ENCODE assay signal across 8 mouse cellular contexts in the genomic region with DNA sequence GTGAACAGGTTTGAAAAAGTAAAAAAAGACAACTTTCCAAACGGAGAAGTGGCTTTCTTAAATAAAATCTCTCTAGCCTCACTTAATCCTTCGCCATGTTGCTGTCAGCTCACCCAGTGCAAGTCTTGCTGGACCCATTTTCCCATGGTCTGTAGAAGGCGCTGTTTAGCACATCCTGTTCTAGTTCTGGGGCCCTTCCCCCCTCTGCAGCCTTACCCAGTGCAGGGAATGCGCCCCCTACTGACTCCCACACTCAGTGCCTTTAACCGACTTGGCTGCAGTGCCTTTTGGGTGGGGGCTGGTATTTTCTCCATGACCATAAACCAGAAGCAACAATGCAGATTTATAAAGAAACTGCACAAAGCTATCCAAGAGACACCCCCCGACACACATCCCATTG. TPM values are rescaled to one million over a fixed set of nuclear protein-coding genes. Genes with fewer than 3 reads are reported as not detected.
A peak's percentile ranks its signal among the peaks of the same experiment; 100 is the strongest.
DNase-seq lines count a peak whose midpoint lies in the region; ATAC-seq lines count a peak whose summit lies in the region.

No protein-coding gene starts in this region.

- peaks cover 23% of the 10 kb centered on the region for H3K4me1 ChIP-seq in lung, embryonic 16.5 days (replicated peaks; ENCODE audit: control insufficient read depth, insufficient read depth, low read length)

- ATAC-seq in hematopoietic stem cell, adult 5-6 weeks (replicated peaks in 1 of 2; ENCODE audit: insufficient read depth in 1 of 2, low FRiP score in 2 of 2, low TSS enrichment in 1 of 2, low read depth in 1 of 2, poor library complexity in 2 of 2, severe bottlenecking in 2 of 2), result peak; percentile 70 to 77
- peak; percentile 45 for ATAC-seq in lung, embryonic 16.5 days (ENCODE audit: low read depth)

- H3K4me3 ChIP-seq in lung, embryonic 16.5 days (ENCODE audit: low read length), result peak overlapping the region; percentile 94

- DNase-seq in MEL-GATA-1-ER (ENCODE audit: extremely low read depth, low read depth), result peak; percentile 86
- peak; percentile 78 for DNase-seq in cerebellum, adult 8-10 months
- DNase-seq in forelimb bud, embryonic 11.5 days (ENCODE audit: low read depth, low spot score), result peak; percentile 93
- peak; percentile 90 for DNase-seq in layer of hippocampus, adult 9-10 months (ENCODE audit: low spot score)
- DNase-seq in ovary, postnatal 10 days (ENCODE audit: low spot score), result peak; percentile 49
- peak; percentile 85 to 95 for DNase-seq in thymus, postnatal 10 days (ENCODE audit: low spot score in 2 of 2)

- peak overlapping the region; percentile 98 for H3K27ac ChIP-seq in lung, embryonic 16.5 days (ENCODE audit: low read length)

- 1% methylated on average over 6 of the region's 6 CpGs for WGBS in lung, embryonic 16.5 days

- H3K9me3 ChIP-seq in lung, embryonic 16.5 days (ENCODE audit: control insufficient read depth, low read length), result peaks cover 3% of the 10 kb centered on the region

- H3K36me3 ChIP-seq in lung, embryonic 16.5 days (ENCODE audit: control insufficient read depth, insufficient read depth, low read length), result peaks cover 14% of the 10 kb centered on the region

- peak overlapping the region; percentile 100 for H3K9ac ChIP-seq in lung, embryonic 16.5 days (ENCODE audit: low read length)

- H3K4me2 ChIP-seq in lung, embryonic 16.5 days (ENCODE audit: low read depth, low read length), result peak overlapping the region; percentile 86

- H3K27me3 ChIP-seq in lung, embryonic 16.5 days (ENCODE audit: control insufficient read depth, insufficient read depth, low read depth, low read length), result no peaks in the 10 kb centered on the region

RNA-seq across cellular contexts. Expression of a gene that starts 1.6 kb away (rescaled TPM):
- 9.3 and 11.3 TPM in 2 replicates for total RNA-seq in hematopoietic stem cell, adult 5-6 weeks (2017)
- polyA plus RNA-seq in lung, embryonic 16.5 days (2015; fragmentation: Nextera tagmentation; extraction: Ambion mirVana), result 1.3 and 1.8 TPM in 2 replicates

RNA-seq across cellular contexts. Expression of a gene that starts 24.9 kb away (rescaled TPM):
- total RNA-seq in hematopoietic stem cell, adult 5-6 weeks (2017), result 54.6 and 68.7 TPM in 2 replicates
- polyA plus RNA-seq in lung, embryonic 16.5 days (2015; fragmentation: Nextera tagmentation; extraction: Ambion mirVana), result 14.7 and 15.3 TPM in 2 replicates

RNA-seq across cellular contexts. Expression of a gene that starts 25.1 kb away (rescaled TPM):
- total RNA-seq in hematopoietic stem cell, adult 5-6 weeks (2017), result 52.0 and 66.1 TPM in 2 replicates
- polyA plus RNA-seq in lung, embryonic 16.5 days (2015; fragmentation: Nextera tagmentation; extraction: Ambion mirVana), result 80.2 and 98.3 TPM in 2 replicates

RNA-seq across cellular contexts. Expression of a gene that starts 25.2 kb away (rescaled TPM):
- 2.5 and 5.1 TPM in 2 replicates for total RNA-seq in hematopoietic stem cell, adult 5-6 weeks (2017)
- 4.5 and 4.6 TPM in 2 replicates for polyA plus RNA-seq in lung, embryonic 16.5 days (2015; fragmentation: Nextera tagmentation; extraction: Ambion mirVana)

Comparison
In these comparisons a context has a peak if more than half of its experiments do, and no peak if none do; other contexts are left out.
1. Peak in every context shown above with its lines: DNase-seq, ATAC-seq, H3K4me3 ChIP-seq and H3K27ac ChIP-seq.